9 mouse cellular contexts compared by ENCODE assay signal in the genomic region with DNA sequence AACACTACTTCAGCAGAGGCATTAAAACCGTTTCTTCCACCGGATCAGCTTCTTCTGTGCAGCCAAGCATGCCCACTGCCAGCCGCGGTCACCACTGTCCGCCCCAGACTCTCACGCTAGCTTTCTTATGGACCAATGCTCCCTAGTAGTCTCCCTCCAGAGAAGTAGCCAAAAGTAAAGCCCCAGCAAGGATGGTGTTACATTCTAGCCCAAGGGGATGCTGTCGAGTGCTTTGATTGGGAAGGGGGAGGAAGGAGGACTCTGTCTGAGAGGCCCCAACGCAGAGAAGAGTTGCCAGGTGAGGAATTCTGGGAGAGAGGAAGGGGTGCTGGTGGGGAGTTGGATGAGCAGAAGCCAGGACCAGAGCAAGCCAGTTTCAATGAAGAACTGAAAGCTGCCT. TPM values are rescaled to one million over a fixed set of nuclear protein-coding genes. Genes with fewer than 3 reads are reported as not detected.
DNase-seq lines count a peak whose midpoint lies in the region; ATAC-seq and TF ChIP-seq lines count a peak whose summit lies in the region.
"Had no signal": no experiment of that assay in that cellular context is flagged by ENCODE, and none has a peak within 500 bp of the region (broad histone marks: within the 10 kb centered on the region; RNA-seq: fewer than 3 reads in every experiment).

No protein-coding gene starts in this region.

- DNase-seq in heart, postnatal 36 days: no peak
- peak; percentile 42 for DNase-seq in brain, embryonic 14.5 days (ENCODE audit: low read depth)
- DNase-seq in gastrocnemius, adult 18-20 months (ENCODE audit: low spot score): no peak
- no peak for DNase-seq in frontal cortex, postnatal 36 days (ENCODE audit: low spot score in 2 of 2)
- DNase-seq in frontal cortex, adult 2 months (ENCODE audit: extremely low spot score in 1 of 2, low spot score in 1 of 2): no peak
- DNase-seq: cerebellum, adult 11-12 months had no signal

- ATAC-seq in heart, embryonic 16.5 days (replicated peaks; ENCODE audit: extremely low read depth, insufficient read depth, low FRiP score): no peak
- no peak for ATAC-seq in hindbrain, embryonic 13.5 days (ENCODE audit: low FRiP score)
- ATAC-seq in midbrain, embryonic 13.5 days: peak; percentile 44; the same call in 1 of the 2 replicates

- intact Hi-C loops in heart, postnatal 36 days (cut with DNase I): no loop called here

- no peaks in the 10 kb centered on the region for H3K9me3 ChIP-seq in heart, embryonic 16.5 days (replicated peaks; ENCODE audit: control insufficient read depth, low read length)
- no peaks in the 10 kb centered on the region for H3K9me3 ChIP-seq in hindbrain, embryonic 13.5 days
- H3K9me3 ChIP-seq in midbrain, embryonic 13.5 days: no peaks in the 10 kb centered on the region

- peak overlapping the region; percentile 48 for H3K4me2 ChIP-seq in heart, embryonic 16.5 days (ENCODE audit: low read depth, low read length)
- H3K4me2 ChIP-seq in hindbrain, embryonic 13.5 days: peak overlapping the region; percentile 46
- peak overlapping the region; percentile 50 for H3K4me2 ChIP-seq in midbrain, embryonic 13.5 days (replicated peaks)

- no peak overlapping the region for H3K9ac ChIP-seq in heart, embryonic 16.5 days (ENCODE audit: low read length)
- H3K9ac ChIP-seq in hindbrain, embryonic 13.5 days: 0 out of 2 replicates have a peak overlapping the region, but pooled peaks have one; percentile 55
- H3K9ac ChIP-seq in midbrain, embryonic 13.5 days (replicated peaks): 0 out of 2 replicates have a peak overlapping the region, but pooled peaks have one; percentile 23

- H3K27me3 ChIP-seq in heart, embryonic 16.5 days (ENCODE audit: control insufficient read depth, insufficient read depth, low read length): peaks cover 5% of the 10 kb centered on the region; the same call in 1 of the 2 replicates
- H3K27me3 ChIP-seq in hindbrain, embryonic 13.5 days: peaks cover 40% of the 10 kb centered on the region
- H3K27me3 ChIP-seq in midbrain, embryonic 13.5 days: peaks cover 35% of the 10 kb centered on the region

- WGBS in heart, embryonic 16.5 days: 7% methylated on average over 8 of the region's 8 CpGs
- 2% methylated on average over 8 of the region's 8 CpGs for WGBS in hindbrain, embryonic 13.5 days
- WGBS in midbrain, embryonic 13.5 days: 1% methylated on average over 8 of the region's 8 CpGs

- H3K27ac ChIP-seq in heart, embryonic 16.5 days (ENCODE audit: low read length): no peak overlapping the region
- H3K27ac ChIP-seq in hindbrain, embryonic 13.5 days: no peak overlapping the region
- H3K27ac ChIP-seq in midbrain, embryonic 13.5 days: no peak overlapping the region

- no peaks in the 10 kb centered on the region for H3K36me3 ChIP-seq in heart, embryonic 16.5 days (ENCODE audit: control insufficient read depth, insufficient read depth)
- H3K36me3 ChIP-seq in hindbrain, embryonic 13.5 days: no peaks in the 10 kb centered on the region
- H3K36me3 ChIP-seq in midbrain, embryonic 13.5 days: no peaks in the 10 kb centered on the region

- H3K4me1 ChIP-seq in heart, embryonic 16.5 days (ENCODE audit: control insufficient read depth, insufficient read depth, low read length): peaks cover 7% of the 10 kb centered on the region
- peaks cover 6% of the 10 kb centered on the region for H3K4me1 ChIP-seq in hindbrain, embryonic 13.5 days (replicated peaks)
- peaks cover 9% of the 10 kb centered on the region for H3K4me1 ChIP-seq in midbrain, embryonic 13.5 days (replicated peaks)

- H3K4me3 ChIP-seq in heart, embryonic 16.5 days (ENCODE audit: low read length): peak overlapping the region; percentile 17
- H3K4me3 ChIP-seq in hindbrain, embryonic 13.5 days: peak overlapping the region; percentile 22
- peak overlapping the region; percentile 19; the same call in 1 of the 2 replicates for H3K4me3 ChIP-seq in midbrain, embryonic 13.5 days (replicated peaks)

- TF ChIP-seq CTCF in brain, embryonic 14.5 days (IDR thresholded peaks at IDR 0.05; ENCODE audit: borderline replicate concordance, extremely low read depth, insufficient read depth, insufficient read length): no peak

- TF ChIP-seq POLR2A in brain, embryonic 14.5 days (IDR thresholded peaks at IDR 0.05; ENCODE audit: borderline replicate concordance, extremely low read depth, insufficient read depth, insufficient read length, poor library complexity, severe bottlenecking): no peak

RNA-seq across cellular contexts. Expression of a gene that starts 11.1 kb away (rescaled TPM):
- polyA plus RNA-seq in heart, embryonic 16.5 days (2015; fragmentation: Nextera tagmentation; extraction: Ambion mirVana): not detected in 2 replicates
- total RNA-seq in heart, postnatal 36 days (2021): not detected
- polyA plus RNA-seq in brain, embryonic 14.5 days (2012; rRNA removed): 0.08 and 0.49 TPM in 2 replicates
- polyA plus RNA-seq in hindbrain, embryonic 13.5 days (2015; fragmentation: Nextera tagmentation; extraction: Ambion mirVana): not detected in 2 replicates
- polyA plus RNA-seq in midbrain, embryonic 13.5 days (2015; fragmentation: Nextera tagmentation; extraction: Ambion mirVana): not detected in 2 replicates
- not detected for total RNA-seq in gastrocnemius, adult 18-20 months (2021)
- polyA plus RNA-seq in frontal cortex, adult 2 months (2012; rRNA removed): not detected in 2 replicates

RNA-seq across cellular contexts. Expression of a gene that starts 48.7 kb away (rescaled TPM):
- polyA plus RNA-seq in heart, embryonic 16.5 days (2015; fragmentation: Nextera tagmentation; extraction: Ambion mirVana): not detected in 2 replicates
- total RNA-seq in heart, postnatal 36 days (2021): not detected
- not detected in 2 replicates for polyA plus RNA-seq in brain, embryonic 14.5 days (2012; rRNA removed)
- not detected in 2 replicates for polyA plus RNA-seq in hindbrain, embryonic 13.5 days (2015; fragmentation: Nextera tagmentation; extraction: Ambion mirVana)
- polyA plus RNA-seq in midbrain, embryonic 13.5 days (2015; fragmentation: Nextera tagmentation; extraction: Ambion mirVana): not detected in 2 replicates
- total RNA-seq in gastrocnemius, adult 18-20 months (2021): not detected
- not detected in 2 replicates for polyA plus RNA-seq in frontal cortex, adult 2 months (2012; rRNA removed)
